Mouse (Mus musculus): ENCODE measurements around the gene Akap7. TPM values are rescaled to one million over a fixed set of nuclear protein-coding genes. Genes with fewer than 3 reads are reported as not detected.

Akap7 gene
- total RNA-seq, 1 experiment from 2014 or later: 68.4 TPM

DNA sequence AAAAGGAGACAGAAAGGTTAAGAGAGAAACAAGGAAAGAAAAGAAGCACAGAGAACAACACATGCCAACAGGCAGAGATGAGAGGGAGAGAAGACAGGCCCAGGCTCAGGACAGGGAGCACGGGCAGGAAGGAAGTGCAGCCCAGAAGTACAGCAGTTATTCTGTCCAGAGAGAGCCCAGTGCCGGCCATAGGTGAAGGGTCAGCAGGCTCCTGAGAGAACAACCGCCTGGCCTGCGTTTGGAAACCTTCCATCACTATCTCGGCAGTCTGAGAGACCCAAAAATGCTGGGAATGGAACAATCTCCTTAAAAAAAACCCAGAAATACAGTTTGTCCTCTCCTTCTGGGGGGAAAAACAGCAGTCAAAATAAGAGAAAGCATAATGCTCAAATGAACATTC lies 50.2 kb downstream of the Akap7 start:
- DNase-seq: no peak

DNA sequence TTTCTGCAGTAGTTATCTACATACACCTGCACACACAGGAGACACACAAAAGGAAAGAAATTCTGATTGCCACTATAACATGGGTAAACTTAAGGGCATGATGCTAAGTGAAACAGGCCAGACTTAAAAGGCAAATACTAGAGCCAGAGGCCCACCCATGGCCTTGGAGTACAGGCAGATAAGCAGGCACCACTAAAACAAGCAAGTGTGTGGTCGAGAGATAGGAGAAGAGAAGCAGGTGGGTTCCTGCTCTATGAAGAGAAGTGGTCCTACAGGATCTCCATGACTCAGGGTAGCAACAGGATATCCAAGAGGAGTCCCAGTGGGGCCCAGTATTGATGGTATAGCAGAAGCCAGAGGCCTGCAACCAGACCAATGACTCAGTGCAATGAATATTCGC lies 54.2 kb downstream of the Akap7 start:
- no peak for DNase-seq

DNA sequence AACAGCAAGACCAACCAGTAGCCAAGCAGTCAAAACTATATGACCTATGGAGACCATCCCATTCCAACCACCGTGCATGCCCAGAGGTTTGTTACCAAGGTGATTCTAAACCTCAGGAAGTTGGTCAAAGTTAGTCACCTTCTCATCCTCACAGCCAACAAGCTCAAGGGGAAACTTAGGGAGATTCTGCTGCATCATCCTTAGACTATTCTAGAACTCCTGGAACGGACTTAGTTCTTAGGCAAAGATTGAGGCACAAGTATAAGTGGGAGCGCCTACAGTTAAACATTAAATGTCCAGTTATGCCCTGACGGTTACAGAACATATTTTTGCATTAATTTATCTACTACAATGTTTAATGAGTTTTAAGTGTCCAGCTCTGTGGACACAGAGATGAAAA lies 54.7 kb downstream of the Akap7 start:
- no peak for DNase-seq

DNA sequence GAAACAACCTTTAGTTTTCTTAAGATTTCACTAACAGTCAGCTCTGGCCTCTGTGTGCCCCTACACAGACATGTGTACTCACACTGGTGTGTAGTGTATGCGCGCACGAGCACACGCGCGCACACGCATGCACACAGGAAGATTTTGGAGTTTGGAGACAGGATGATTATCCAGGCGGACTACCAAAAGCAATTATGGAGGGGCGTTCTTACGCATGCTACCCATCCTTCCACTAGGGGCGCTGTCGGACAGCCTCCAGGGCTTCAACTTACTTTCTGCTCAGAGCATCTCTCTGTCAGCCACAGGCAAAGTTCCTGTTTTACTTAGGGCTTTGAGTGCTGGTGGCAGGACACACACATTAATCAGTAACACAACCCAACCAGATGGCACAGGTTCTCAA lies 57.6 kb downstream of the Akap7 start:
- peak; percentile 79 for DNase-seq

DNA sequence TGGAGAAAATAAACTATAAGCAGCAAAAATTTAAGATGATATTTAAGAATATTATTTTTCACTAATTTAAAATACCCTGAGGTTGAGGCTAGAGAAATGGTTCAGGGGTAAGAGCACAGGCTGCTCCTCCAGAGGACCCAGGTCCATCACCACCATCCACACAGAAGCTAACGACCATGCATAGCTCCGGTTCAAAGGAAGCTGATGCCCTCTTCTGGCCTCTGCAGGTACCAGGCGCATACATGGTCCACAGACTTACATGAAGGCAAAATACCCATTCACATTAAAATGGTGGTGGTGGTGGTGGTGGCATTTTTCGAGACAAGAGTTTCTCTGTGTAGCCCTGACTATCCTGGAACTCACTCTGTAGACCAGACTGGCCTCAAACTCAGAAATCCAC lies 61.5 kb downstream of the Akap7 start:
- peak; percentile 7 for DNase-seq

DNA sequence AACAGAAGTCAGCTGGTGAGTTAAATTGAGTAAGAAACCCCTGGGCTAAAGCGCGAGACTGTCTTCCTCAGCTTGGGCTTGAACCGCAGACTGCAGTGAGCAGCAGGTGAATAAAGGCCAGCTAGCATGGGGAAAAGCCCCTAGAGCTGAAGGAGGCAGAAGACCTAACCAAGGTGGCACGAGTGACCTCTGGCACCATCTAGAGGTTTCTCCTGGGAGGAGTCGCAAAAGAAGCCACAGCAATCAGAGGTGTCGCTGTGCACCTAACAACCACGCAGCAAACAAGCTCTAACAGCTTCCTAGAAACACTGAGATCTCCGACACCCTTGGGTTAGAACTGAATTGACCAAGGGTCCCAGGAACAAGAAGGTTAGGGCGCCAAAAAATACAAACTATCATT lies 68.5 kb downstream of the Akap7 start:
- peak; percentile 47 for DNase-seq

DNA sequence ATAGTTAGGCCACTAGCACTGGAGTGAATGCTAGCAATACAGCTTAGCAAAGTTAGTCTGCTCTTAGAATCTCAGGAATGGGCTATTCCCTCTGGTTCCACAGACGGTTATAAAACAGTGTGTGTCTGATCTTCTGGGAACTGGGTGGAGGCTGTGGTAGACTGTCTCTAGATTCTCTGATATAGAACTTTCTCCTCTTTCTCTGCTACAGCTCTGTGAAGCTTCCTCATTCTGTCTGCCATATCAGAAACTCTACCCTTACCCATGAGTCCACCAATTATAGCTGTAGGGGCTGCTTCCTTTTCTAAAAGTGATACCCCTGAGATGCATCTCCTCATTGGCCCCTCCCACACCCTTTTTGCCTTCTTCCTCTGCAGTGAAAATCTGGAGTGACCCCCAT lies 73.6 kb downstream of the Akap7 start:
- DNase-seq: no peak

DNA sequence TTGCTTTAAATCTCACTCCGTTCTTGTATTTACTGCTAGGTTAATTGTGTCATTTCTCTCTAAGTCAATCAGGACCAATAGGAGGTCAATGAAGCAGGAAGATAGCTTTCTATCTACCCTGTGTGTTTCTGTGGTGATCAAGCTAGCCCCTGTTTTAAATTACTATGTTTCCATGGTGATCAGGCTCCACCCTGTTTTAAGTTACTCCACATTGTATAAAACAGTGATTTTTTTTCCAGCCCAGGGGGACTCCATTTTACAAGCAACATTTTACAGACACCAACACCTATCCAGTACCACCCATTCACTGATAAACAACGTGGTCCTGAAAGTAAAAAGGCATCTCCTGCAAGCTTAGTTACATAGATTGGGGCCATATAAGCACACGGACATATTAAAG lies 75.0 kb downstream of the Akap7 start:
- no peak for DNase-seq

DNA sequence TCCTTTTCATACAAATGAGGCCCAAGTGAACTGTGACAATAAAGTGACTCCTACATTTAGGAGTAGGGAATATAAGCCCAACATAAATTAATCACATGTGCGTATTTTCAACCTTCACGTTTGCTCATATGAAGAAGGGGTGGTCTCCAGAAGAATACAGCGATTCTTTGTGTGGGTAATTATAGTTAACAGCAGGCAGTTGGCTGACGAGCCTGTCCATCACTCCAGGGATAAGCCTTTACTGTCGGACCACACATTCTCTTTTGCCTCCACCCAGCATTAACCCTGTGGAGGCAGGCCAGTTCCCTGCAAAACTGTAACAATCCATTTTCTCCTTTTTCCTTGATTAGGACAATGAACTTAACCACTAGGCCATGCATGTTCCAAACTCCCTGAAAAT lies 76.3 kb downstream of the Akap7 start:
- no peak for DNase-seq

DNA sequence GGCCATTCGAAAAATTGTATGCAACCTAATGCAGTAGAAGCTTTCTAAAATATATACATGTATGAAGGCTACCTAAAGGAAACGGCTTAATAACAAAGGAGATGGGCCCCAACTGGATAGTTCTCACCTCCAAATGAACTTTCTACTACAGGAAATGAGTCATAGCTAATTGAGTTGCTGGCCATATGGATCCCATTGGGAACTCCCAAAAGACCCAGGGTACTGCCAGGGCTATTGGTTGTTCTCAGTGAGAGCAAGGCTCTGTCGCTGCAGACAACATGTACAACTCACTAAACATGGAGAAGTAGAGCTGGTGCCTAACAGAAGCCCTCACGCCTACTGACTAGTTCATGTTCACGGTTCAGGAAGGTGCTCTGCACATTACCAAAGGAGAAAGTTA lies 83.3 kb downstream of the Akap7 start:
- DNase-seq: no peak

DNA sequence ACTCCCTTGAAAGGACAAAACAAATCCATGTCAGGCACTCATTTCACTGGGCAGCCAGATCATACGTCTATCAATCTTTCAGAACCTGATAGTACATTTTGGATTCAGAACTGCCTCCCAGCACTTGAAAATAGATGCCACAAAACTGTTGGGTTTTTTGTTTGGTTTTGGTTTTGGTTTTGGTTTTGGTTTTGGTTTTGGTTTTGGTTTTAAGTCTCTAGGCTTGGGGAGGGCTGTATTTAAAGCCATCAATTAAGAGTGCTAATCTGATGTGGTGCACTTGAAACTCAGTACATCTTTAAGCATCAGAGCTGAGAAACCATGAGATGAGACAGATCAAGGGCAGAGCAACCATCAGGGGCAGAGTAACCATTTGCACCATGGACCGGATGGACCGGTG lies 86.9 kb downstream of the Akap7 start:
- no peak for DNase-seq

DNA sequence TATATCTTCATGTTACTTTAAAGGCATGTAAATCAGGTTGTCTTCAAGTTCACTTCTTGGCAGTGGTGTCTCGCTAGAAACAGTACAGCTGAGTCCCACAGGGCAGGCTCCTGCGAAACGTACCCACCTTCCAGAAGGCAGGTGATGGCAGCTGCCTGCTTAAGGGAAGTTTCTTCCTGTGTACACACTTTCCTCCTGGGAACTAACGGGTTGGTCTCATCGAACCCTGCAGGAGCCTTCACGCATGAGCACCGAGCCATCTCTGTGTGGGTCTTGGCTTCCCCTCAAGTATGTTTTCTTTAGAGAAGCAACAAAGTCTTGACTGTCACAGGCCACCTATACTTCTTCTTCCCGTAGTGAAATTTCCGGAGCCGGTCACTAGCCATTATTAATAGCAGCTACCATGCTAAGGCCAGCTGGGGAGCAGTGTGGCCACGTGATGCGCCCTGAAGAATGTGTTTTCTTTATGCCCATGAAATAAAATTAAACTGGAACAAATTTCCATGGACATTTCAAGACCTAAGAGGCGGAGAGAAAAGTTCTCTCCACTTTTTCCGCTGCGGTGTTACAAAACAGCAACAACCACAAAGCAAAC lies 87.7 kb downstream of the Akap7 start:
- DNase-seq: no peak

DNA sequence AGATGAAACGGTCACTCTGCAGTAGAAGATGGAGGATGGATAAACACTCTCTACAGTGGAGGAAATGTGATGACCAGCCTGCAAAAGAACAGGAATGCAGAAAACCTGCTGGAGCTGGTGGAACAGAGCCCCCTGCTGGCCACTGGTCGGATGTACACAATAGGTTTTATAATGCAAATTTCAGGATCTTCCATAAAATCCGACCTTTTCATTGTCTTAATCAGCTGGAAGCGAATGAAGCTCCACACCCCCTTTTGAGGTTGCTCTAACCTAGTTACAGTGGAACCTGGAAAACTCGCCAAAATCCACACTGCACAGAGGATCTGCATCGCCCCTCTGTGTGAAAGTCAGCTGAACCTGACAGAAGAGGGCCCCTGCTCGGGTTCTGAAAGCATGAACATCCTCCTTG lies 88.4 kb downstream of the Akap7 start:
- DNase-seq: peak; percentile 83

DNA sequence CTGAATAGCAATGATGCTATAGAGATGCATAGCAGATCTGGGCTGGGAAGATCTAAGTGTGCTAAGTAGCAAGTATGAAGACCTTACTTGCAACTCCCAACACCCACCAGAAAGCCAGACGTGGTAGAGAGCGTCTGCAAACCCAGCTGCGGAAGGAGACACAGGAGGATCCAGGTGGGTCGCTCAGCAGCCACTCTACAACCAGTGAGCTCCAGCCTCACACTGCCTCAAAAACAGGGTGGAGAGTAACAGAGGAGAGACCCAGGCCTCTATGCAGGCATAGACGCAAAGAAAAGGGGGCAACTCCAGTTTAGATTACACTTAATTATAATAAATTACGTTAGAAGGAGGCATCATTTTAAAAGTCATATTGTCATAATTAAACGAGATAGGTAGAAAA lies 88.9 kb downstream of the Akap7 start:
- no peak for DNase-seq

DNA sequence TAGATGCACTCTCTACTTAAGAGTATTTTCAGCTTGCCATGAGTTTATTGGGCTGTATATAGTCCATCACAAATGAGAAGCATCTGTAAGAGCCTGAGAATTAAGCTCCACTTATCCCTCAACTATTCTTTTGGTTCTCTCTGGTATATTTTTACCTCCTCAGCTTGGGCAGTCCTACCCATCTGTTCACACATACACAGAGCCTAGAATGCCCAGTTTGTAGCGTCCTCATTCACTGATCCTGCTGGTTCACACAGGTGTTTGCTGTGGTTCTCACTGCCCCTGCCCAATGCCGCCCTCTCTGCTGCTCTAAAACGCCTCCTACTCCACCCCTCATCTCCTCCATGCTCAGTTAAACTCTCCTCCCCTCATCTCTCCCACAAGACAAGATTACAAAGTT lies 91.7 kb downstream of the Akap7 start:
- DNase-seq: no peak

DNA sequence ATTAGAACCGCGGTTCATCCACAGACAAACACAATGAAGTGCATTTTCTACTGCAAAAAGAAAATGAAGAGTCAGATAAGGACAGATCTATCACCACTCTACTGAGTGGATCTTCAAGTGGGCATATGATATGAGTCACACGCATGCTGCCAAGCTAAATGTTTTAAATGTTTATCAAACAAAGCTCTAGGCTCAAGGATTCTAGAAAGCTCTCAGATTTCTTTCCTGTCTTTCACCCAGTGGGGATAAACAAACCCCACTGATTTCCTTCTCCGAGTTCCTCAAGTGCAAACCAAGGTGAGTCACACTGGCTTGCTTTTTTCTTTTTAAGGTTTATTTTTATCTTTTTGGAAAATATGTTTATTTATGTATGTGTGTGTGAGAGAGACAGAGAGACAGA lies 94.0 kb downstream of the Akap7 start:
- DNase-seq: no peak

DNA sequence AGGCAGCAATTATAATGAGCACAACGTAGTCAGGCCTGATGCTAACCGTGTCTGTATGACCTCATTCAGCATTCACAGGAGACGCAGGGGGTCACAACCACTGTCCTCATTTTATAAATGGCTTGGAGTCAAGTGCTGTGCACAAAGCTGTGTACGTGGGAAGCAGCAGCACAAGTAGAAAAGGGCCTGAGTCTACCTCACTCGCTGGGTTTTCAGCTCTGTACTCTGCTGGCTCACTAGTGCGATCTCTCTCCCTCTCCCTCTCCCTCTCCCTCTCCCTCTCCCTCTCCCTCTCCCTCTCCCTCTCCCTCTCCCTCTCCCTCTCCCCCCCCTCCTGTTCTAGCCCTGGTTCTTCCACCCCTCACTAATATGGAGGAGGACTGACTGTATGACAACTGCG lies 99.1 kb downstream of the Akap7 start:
- DNase-seq: no peak

DNA sequence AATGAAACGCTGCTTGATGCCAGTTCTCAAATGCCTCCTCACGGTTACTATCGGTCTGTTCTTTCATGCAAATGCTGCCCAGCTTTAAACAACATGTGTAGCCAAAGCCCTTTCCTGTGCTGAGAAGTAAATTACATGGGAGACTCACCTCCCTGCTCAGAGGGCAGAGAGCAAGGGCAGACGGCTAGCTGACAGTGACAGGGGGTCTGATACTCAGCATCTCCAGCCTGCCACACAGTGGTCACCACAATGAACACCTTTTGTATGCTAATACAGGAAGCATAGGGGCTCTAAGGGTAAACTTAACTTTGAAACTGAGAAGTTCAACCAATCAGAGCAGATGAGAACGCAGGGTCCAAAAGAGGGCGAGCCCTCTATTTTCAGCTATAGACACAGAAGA lies 99.8 kb downstream of the Akap7 start:
- peak; percentile 14 for DNase-seq

DNA sequence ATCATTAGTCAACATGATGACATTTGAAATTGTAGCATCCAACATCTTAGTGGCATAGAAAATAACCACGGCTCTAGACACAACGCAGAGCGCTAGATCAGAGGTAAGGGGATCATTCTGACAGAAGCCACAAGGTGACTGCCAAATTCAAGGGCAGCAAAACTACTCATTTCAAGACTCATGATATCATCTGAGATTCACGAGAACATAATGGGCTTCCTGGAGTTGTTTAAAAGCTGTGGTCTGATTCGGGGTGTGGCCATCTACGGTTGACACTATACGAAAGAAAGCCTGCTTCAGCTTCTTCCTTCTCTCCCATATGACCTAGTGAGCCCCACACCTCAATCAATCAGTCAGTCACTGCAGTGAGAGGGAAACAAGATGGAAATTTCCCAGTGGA lies 107.0 kb downstream of the Akap7 start:
- no peak for DNase-seq

DNA sequence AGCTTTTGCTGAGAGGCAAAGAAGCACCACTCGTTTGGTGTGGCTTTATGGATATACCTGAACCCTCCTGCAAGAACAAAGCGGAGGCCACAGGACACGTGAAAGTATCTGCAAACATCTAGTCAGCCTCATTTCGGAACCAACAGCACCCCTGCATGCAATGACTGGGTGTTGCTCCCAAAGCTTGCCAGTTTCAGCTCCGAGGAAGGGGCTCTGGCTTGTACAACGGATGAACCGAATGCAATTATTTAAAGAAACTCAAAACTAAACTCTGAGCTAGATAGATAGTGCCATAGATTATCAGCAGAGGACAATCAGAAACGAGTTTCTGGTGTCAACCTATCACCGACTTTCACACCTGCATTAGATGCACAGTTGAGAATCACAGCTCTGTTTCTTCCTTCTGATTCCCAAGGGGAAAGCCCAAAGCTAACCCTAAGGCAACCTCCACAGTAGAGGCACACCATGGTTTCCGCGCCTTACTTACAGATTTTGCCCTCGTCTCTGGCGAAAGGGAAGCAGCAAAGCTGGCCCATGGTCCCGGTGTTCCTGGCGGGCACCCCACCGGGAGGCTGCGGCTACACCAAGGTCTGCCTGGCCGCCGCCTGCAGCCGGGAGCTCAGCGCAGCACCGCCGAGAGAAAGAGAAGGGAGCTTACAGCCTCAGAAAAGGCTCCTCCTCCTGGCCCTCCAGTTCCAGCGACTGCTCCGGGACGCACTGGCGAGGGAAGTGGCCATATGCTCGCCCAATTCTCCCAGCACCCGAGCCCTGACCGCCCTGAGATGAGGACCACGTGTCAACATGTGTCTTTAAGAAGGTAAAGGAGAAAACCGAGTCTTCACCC lies 107.9 kb downstream of the Akap7 start:
- DNase-seq: peak; percentile 80

DNA sequence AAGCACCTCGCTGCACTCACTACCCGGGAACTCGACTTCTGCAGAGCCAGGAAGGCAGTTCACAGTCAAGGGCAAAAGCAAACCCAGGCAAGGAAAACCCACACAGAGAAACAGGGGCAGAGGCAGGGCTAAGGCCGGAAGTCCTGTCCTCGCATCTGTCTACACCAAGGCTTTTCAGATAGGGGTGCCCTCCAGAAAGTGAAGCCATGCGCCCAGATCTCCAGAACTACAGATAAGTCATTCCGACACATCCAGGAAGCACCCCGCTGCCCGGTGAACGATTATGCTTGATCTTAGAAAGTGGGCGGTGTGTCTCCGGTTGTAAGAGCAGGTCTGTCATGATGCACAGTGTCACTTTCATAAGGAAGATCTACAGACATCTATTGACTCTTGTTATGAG lies 109.1 kb downstream of the Akap7 start:
- peak; percentile 56 for DNase-seq

DNA sequence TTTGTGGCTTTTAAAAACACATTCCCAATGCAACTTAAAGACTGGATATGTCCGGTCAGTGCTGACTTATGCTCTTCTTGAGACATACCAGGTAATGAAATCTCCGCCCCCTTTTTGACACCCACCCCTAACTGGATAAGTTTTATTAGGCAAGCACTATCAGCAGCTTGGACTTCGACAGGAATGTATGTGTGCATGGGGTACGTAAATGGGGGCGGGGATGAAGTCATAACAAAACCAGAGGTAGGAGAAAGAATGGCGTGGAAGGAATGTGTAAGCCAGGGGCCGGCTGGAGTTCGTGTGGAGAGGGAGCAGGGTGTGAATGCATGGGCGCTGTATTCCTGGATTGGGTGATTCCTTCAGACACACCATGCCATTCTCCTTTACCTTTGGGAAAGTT lies 109.6 kb downstream of the Akap7 start:
- no peak for DNase-seq

DNA sequence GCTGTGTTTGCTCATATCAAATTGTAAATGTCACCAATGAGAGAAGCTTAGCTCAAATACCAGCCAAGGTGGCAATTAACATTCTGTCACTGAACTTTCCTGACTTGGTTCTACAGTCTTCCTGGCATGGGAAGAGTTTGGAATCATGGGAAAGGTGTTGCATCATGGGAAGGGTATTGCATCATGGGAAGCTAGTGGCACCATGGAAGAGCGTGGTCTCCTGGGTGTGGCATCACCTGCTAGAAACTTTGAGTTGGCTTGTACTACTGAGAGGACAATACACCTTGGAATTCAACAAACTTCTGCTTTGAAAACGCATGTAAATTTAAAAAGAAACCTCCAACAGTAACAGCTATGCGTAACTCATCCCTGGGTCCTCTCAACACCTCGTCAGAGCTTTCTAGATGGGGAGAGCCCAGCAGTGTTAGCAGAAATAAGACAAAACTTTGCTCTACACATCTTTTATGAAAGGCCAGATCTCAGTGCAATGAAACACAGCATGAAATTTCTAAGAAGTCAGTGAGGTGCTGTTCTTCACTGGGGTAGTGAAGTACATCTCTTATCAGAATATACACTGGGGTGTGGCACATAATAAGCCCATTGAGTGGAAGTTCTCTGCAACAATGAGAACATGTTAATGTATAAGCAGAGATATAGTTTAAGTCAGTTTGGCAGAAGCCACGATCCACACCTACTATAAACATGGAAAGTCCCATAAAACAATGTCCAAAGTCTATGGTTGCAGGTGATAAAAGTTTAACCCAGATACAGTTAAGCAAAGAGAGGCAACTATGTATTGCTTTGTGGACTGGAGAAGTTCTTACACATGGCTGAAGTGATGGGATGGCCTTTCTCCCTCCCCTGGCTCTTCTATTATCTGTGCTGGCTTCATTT lies 115.2 kb downstream of the Akap7 start:
- DNase-seq: no peak
